Mouse (Mus musculus) neural tube, embryonic 14.5 days (tissue): ENCODE measurements around the gene Tinagl1. TPM values are rescaled to one million over a fixed set of nuclear protein-coding genes. Genes with fewer than 3 reads are reported as not detected.

ENCODE experiments used
- ATAC-seq: fragments of 200-750 bp; cut with Nextera tagmentation; 2 replicates; pipeline ENCODE4 v1.8.0; 2017; ENCODE audit warnings: low read depth, mild to moderate bottlenecking, moderate TSS enrichment, moderate library complexity
- H3K27ac ChIP-seq: fragments of 300-500 bp; sonication (generic); 2 replicates; pipeline ENCODE4 v1.5.1; 2014; ENCODE audit warnings: low read depth, mild to moderate bottlenecking, control low read depth, low read length, moderate library complexity, mixed read lengths
- H3K27me3 ChIP-seq: fragments of 300-500 bp; sonication (generic); 2 replicates; pipeline ENCODE4 v1.6.1; 2014; ENCODE audit warnings: low read length; ENCODE audit not compliant: control insufficient read depth, insufficient read depth
- H3K36me3 ChIP-seq: fragments of 300-500 bp; sonication (generic); 2 replicates; pipeline ENCODE4 v1.6.1; 2014; ENCODE audit warnings: low read length, mixed read lengths; ENCODE audit not compliant: control insufficient read depth, insufficient read depth
- H3K4me1 ChIP-seq: fragments of 300-500 bp; sonication (generic); 2 replicates; pipeline ENCODE4 v1.6.1; 2014; ENCODE audit warnings: low read length; ENCODE audit not compliant: control insufficient read depth, insufficient read depth
- H3K4me2 ChIP-seq: fragments of 300-500 bp; sonication (generic); 2 replicates; pipeline ENCODE4 v1.6.1; 2014; ENCODE audit warnings: mild to moderate bottlenecking, low read depth, low read length, control low read depth
- H3K4me3 ChIP-seq: fragments of 300-500 bp; sonication (generic); 2 replicates; pipeline ENCODE4 v1.5.1; 2014; ENCODE audit warnings: low read depth, low read length, control low read depth, mixed read lengths
- H3K9ac ChIP-seq: fragments of 300-500 bp; sonication (generic); replicated peaks from 2 replicates; pipeline ENCODE4 v1.6.1; 2014; ENCODE audit warnings: low read depth, mild to moderate bottlenecking, control low read depth, low read length, mixed read lengths
- H3K9me3 ChIP-seq: fragments of 300-500 bp; sonication (generic); 2 replicates; pipeline ENCODE4 v1.6.1; 2016; ENCODE audit warnings: low read length; ENCODE audit not compliant: control insufficient read depth
- WGBS: fragments of 180-500 bp; shearing (Covaris S2); extraction: QIAGEN DNeasy Blood & Tissue Kit; methylation state at CpG from one replicate; pipeline ENCODE4 v1.1.7; 2014; 5-methylcytosine and 5-hydroxymethylcytosine counted together
- polyA plus RNA-seq: library from polyadenylated mRNA; unstranded; fragments of >200 nt; fragmentation: Nextera tagmentation; extraction: Ambion mirVana; gene quantifications from 2 replicates; pipeline ENCODE4 v1.2.1, GENCODE M21; 2014

Gene Tinagl1
- polyA plus RNA-seq, 1 experiment from 2014 or later, result 0.79 TPM

- no peaks in the 10 kb centered on the region for H3K4me1 ChIP-seq
- H3K4me2 ChIP-seq, result no peak overlapping the region
- no peak overlapping the region for H3K9ac ChIP-seq
- no peaks in the 10 kb centered on the region for H3K27me3 ChIP-seq
- no peak overlapping the region for H3K4me3 ChIP-seq
- H3K36me3 ChIP-seq, result no peaks in the 10 kb centered on the region
- WGBS, result 84% methylated on average over 13 of the region's 13 CpGs
- H3K9me3 ChIP-seq, result no peaks in the 10 kb centered on the region
- no peak for ATAC-seq
- H3K27ac ChIP-seq, result no peak overlapping the region
Measured at GRCm38 (mm10) chr4:130183023-130183422, 8.1 kb upstream of the Tinagl1 start.

- no peak overlapping the region for H3K4me2 ChIP-seq
- 81% methylated on average over 4 of the region's 4 CpGs for WGBS
- no peak for ATAC-seq
- H3K36me3 ChIP-seq, result no peaks in the 10 kb centered on the region
- no peaks in the 10 kb centered on the region for H3K4me1 ChIP-seq
- H3K27ac ChIP-seq, result no peak overlapping the region
- H3K9ac ChIP-seq, result no peak overlapping the region
- H3K27me3 ChIP-seq, result no peaks in the 10 kb centered on the region
- H3K4me3 ChIP-seq, result no peak overlapping the region
- no peaks in the 10 kb centered on the region for H3K9me3 ChIP-seq
Measured at GRCm38 (mm10) chr4:130181886-130182285, 7.0 kb upstream of the Tinagl1 start.

GRCm38 (mm10) chr4:130180909-130181602 is 6.1 kb upstream of the Tinagl1 start:
- WGBS, result 72% methylated on average over 7 of the region's 7 CpGs
- Histone ChIP-seq H3K36me3 (no peaks in the 10 kb centered on the region), H3K9me3 (no peaks in the 10 kb centered on the region), H3K27me3 (no peaks in the 10 kb centered on the region), H3K9ac (no peak overlapping the region), H3K4me3 (no peak overlapping the region), H3K4me2 (no peak overlapping the region), H3K27ac (no peak overlapping the region), H3K4me1 (no peaks in the 10 kb centered on the region)
- ATAC-seq, result no peak

- H3K36me3 ChIP-seq, result no peaks in the 10 kb centered on the region
- no peak overlapping the region for H3K4me2 ChIP-seq
- H3K4me3 ChIP-seq, result no peak overlapping the region
- H3K27ac ChIP-seq, result no peak overlapping the region
- no peaks in the 10 kb centered on the region for H3K9me3 ChIP-seq
- no peak overlapping the region for H3K9ac ChIP-seq
- 0 out of 2 replicates have a peak, but pooled peaks cover 2% of the 10 kb centered on the region for H3K27me3 ChIP-seq
- WGBS, result 87% methylated on average over 3 of the region's 3 CpGs
- peaks cover 4% of the 10 kb centered on the region for H3K4me1 ChIP-seq
- no peak for ATAC-seq
Measured at GRCm38 (mm10) chr4:130179876-130180275, 5.0 kb upstream of the Tinagl1 start.

- Histone ChIP-seq H3K27me3 (peaks cover 6% of the 10 kb centered on the region; the same call in 1 of the 2 replicates), H3K4me1 (peaks cover 8% of the 10 kb centered on the region), H3K4me3 (no peak overlapping the region), H3K9ac (no peak overlapping the region), H3K4me2 (no peak overlapping the region), H3K9me3 (no peaks in the 10 kb centered on the region), H3K36me3 (no peaks in the 10 kb centered on the region), H3K27ac (no peak overlapping the region)
- WGBS, result 72% methylated on average over 7 of the region's 7 CpGs
- no peak for ATAC-seq
Measured at GRCm38 (mm10) chr4:130177536-130177935, 2.6 kb upstream of the Tinagl1 start.

- no peaks in the 10 kb centered on the region for H3K36me3 ChIP-seq
- no peak overlapping the region for H3K4me2 ChIP-seq
- no peak overlapping the region for H3K27ac ChIP-seq
- ATAC-seq, result no peak
- peaks cover 6% of the 10 kb centered on the region; the same call in 1 of the 2 replicates for H3K27me3 ChIP-seq
- no peaks in the 10 kb centered on the region for H3K9me3 ChIP-seq
- no peak overlapping the region for H3K9ac ChIP-seq
- WGBS, result 83% methylated on average over 4 of the region's 4 CpGs
- H3K4me3 ChIP-seq, result no peak overlapping the region
- peaks cover 8% of the 10 kb centered on the region for H3K4me1 ChIP-seq
Measured at GRCm38 (mm10) chr4:130177087-130177486, 2.2 kb upstream of the Tinagl1 start.

- H3K27ac ChIP-seq, result no peak overlapping the region
- H3K36me3 ChIP-seq, result no peaks in the 10 kb centered on the region
- H3K9me3 ChIP-seq, result no peaks in the 10 kb centered on the region
- H3K4me3 ChIP-seq, result no peak overlapping the region
- 84% methylated on average over 5 of the region's 5 CpGs for WGBS
- no peak overlapping the region for H3K4me2 ChIP-seq
- peaks cover 8% of the 10 kb centered on the region for H3K4me1 ChIP-seq
- ATAC-seq, result no peak
- no peak overlapping the region for H3K9ac ChIP-seq
- H3K27me3 ChIP-seq, result peaks cover 6% of the 10 kb centered on the region; the same call in 1 of the 2 replicates
Measured at GRCm38 (mm10) chr4:130176156-130176720, 1.3 kb upstream of the Tinagl1 start.

GRCm38 (mm10) chr4:130174335-130175031 is 439 bp downstream of the Tinagl1 start:
- H3K36me3 ChIP-seq, result no peaks in the 10 kb centered on the region
- no peak overlapping the region for H3K27ac ChIP-seq
- H3K27me3 ChIP-seq, result peaks cover 6% of the 10 kb centered on the region; the same call in 1 of the 2 replicates
- ATAC-seq, result no peak; the same call in 1 of the 2 replicates
- H3K4me1 ChIP-seq, result peaks cover 8% of the 10 kb centered on the region
- peak overlapping the region; percentile 27; the same call in 1 of the 2 replicates for H3K4me2 ChIP-seq
- WGBS, result 4% methylated on average over 25 of the region's 25 CpGs
- H3K9me3 ChIP-seq, result no peaks in the 10 kb centered on the region
- H3K4me3 ChIP-seq, result no peak overlapping the region; the same call in 1 of the 2 replicates
- no peak overlapping the region for H3K9ac ChIP-seq

- 44% methylated on average over 19 of the region's 19 CpGs for whole genome bisulfite sequencing
- no peak overlapping the region for H3K4me2 ChIP-seq
Measured at GRCm38 (mm10) chr4:130173911-130174311, 1.0 kb downstream of the Tinagl1 start.

More at GRCm38 (mm10) chr4:130173911-130174311, 1.0 kb downstream of the Tinagl1 start:
- peaks cover 8% of the 10 kb centered on the region for H3K4me1 ChIP-seq
- no peaks in the 10 kb centered on the region for H3K9me3 ChIP-seq
- H3K36me3 ChIP-seq, result no peaks in the 10 kb centered on the region
- peaks cover 6% of the 10 kb centered on the region; the same call in 1 of the 2 replicates for H3K27me3 ChIP-seq
- no peak for ATAC-seq
- no peak overlapping the region for H3K9ac ChIP-seq
- H3K27ac ChIP-seq, result no peak overlapping the region
- no peak overlapping the region for H3K4me3 ChIP-seq
